Mouse (Mus musculus): Measurements from ENCODE around the gene Gpr12. TPM values are rescaled to one million over a fixed set of nuclear protein-coding genes. Genes with fewer than 3 reads are reported as not detected.
"Not testable (repeated sequence)": the region's sequence is repeated elsewhere in the genome, so short reads cannot be mapped to it uniquely, and the experiment has no call there.

Gene Gpr12
- polyA plus RNA-seq, 1 experiment from 2014 or later: 0.62 TPM

DNA sequence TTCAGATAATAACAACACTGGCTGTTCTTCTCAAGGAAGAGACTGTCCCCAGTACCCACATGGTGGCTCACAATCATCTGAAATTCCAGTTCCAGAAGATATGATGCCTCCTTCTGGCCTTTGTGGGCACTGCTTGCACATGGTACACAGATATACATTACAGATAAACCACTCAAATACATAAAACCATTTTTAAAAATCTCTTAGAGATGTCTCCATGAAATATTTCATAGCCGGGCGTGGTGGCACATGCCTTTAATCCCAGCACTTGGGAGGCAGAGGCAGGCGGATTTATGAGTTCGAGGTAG is 12.3 kb downstream of the Gpr12 start:
- H3K36me3 ChIP-seq (ENCODE audit: control insufficient read depth, insufficient read depth, low read length); H3K4me1 ChIP-seq (replicated peaks; ENCODE audit: control insufficient read depth, insufficient read depth, low read length); ATAC-seq (replicated peaks; ENCODE audit: low FRiP score, low TSS enrichment, low read depth); H3K27me3 ChIP-seq (replicated peaks; ENCODE audit: control insufficient read depth, insufficient read depth, low read length); H3K9ac ChIP-seq (ENCODE audit: low read length); DNase-seq (ENCODE audit: low spot score); H3K4me2 ChIP-seq (ENCODE audit: low read length); H3K4me3 ChIP-seq (ENCODE audit: low read depth, low read length); H3K27ac ChIP-seq (ENCODE audit: low read depth); H3K9me3 ChIP-seq (ENCODE audit: control insufficient read depth, low read length): not testable (repeated sequence)
- WGBS: 84% methylated on average over 4 of the region's 4 CpGs

DNA sequence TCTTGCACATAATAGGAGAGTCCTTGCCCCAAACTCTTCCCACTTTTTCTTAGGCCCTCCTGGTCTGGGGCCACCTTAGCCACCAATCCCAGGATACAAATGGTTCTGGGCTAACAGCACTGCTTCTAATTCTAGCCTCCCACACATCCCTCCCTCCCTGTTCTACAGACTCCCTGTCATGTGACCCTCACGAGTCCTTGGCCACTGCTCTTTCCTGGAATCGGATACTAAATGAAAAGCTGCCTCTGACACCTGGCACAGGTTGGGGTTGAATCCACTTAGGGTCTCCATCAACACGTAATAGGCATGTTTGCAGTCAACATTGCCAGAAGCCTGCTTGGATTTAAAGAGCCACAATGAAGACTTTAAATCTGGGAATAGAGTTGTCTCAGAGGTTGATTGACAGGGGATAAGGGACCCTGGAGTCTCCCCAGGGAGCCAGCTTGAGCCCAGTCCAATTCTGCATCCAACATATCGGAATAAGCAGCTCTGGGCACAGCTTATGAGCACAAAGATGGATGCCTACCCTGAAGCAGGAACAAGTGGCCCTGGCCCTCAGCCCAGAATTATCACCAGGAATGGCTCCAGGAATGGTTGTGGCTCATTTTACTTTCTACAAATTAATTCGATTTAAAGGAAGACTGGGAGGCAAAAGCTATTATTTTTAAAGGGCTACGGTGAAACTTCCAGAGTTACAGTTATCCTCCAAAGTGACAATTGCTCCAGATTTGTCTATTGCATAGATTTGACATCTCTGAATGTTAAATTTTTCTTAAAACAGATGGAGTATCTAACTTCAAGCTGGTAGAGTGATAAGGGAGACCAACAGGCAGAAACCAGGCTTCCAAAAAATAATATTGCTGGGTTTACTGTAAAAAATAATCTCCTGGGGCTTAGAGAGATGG is 13.0 kb downstream of the Gpr12 start:
- ATAC-seq (replicated peaks; ENCODE audit: low FRiP score, low TSS enrichment, low read depth); H3K9me3 ChIP-seq (ENCODE audit: control insufficient read depth, low read length); H3K36me3 ChIP-seq (ENCODE audit: control insufficient read depth, insufficient read depth, low read length); H3K4me2 ChIP-seq (ENCODE audit: low read length); H3K27me3 ChIP-seq (replicated peaks; ENCODE audit: control insufficient read depth, insufficient read depth, low read length); H3K4me3 ChIP-seq (ENCODE audit: low read depth, low read length); H3K9ac ChIP-seq (ENCODE audit: low read length); DNase-seq (ENCODE audit: low spot score); H3K4me1 ChIP-seq (replicated peaks; ENCODE audit: control insufficient read depth, insufficient read depth, low read length); H3K27ac ChIP-seq (ENCODE audit: low read depth): not testable (repeated sequence)
- 68% methylated on average over 6 of the region's 6 CpGs for WGBS

- H3K4me3 ChIP-seq (ENCODE audit: low read depth, low read length); H3K4me1 ChIP-seq (replicated peaks; ENCODE audit: control insufficient read depth, insufficient read depth, low read length); H3K36me3 ChIP-seq (ENCODE audit: control insufficient read depth, insufficient read depth, low read length); H3K27ac ChIP-seq (ENCODE audit: low read depth); H3K9ac ChIP-seq (ENCODE audit: low read length); H3K9me3 ChIP-seq (ENCODE audit: control insufficient read depth, low read length); DNase-seq (ENCODE audit: low spot score); H3K27me3 ChIP-seq (replicated peaks; ENCODE audit: control insufficient read depth, insufficient read depth, low read length); H3K4me2 ChIP-seq (ENCODE audit: low read length); ATAC-seq (replicated peaks; ENCODE audit: low FRiP score, low TSS enrichment, low read depth): not testable (repeated sequence)
- 78% methylated on average over 6 of the region's 6 CpGs for WGBS
These were observed 14.9 kb downstream of the Gpr12 start for GRCm38 (mm10) chr5:146570179-146570578.

DNA sequence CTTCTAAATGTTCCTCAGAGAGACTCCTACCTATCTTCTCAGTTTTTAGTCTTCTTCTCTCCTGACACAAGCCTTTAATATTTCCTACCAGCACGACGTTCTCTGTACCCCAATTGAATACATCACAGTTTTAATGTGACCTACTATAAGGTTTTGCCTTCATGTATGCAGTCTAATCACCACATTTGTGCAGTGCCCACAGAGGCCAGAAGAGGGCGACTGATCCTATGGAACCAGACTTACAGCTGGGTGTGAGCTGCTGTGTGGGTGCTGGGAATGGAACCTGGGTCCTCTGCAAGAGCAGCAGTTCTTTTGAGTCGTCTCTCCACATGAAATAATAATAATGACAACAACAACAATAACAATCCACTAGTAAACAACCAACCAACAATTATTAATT is 18.0 kb downstream of the Gpr12 start:
- WGBS: 68% methylated on average over 4 of the region's 4 CpGs
- Histone ChIP-seq H3K9ac (ENCODE audit: low read length) (no peak overlapping the region), H3K36me3 (ENCODE audit: control insufficient read depth, insufficient read depth, low read length) (no peaks in the 10 kb centered on the region), H3K27me3 (replicated peaks; ENCODE audit: control insufficient read depth, insufficient read depth, low read length) (no peaks in the 10 kb centered on the region), H3K9me3 (ENCODE audit: control insufficient read depth, low read length) (no peaks in the 10 kb centered on the region), H3K27ac (ENCODE audit: low read depth) (no peak overlapping the region), H3K4me1 (replicated peaks; ENCODE audit: control insufficient read depth, insufficient read depth, low read length) (no peaks in the 10 kb centered on the region), H3K4me3 (ENCODE audit: low read depth, low read length) (no peak overlapping the region), H3K4me2 (ENCODE audit: low read length) (no peak overlapping the region)
- DNase-seq (ENCODE audit: low spot score) (peak; percentile 81), ATAC-seq (replicated peaks; ENCODE audit: low FRiP score, low TSS enrichment, low read depth) (no peak; the same call in 1 of the 2 replicates)

- H3K27me3 ChIP-seq (replicated peaks; ENCODE audit: control insufficient read depth, insufficient read depth, low read length): no peaks in the 10 kb centered on the region
- ATAC-seq (replicated peaks; ENCODE audit: low FRiP score, low TSS enrichment, low read depth): no peak
- H3K9me3 ChIP-seq (ENCODE audit: control insufficient read depth, low read length): no peaks in the 10 kb centered on the region
- H3K9ac ChIP-seq (ENCODE audit: low read length): no peak overlapping the region
- no peak overlapping the region for H3K27ac ChIP-seq (ENCODE audit: low read depth)
- no peaks in the 10 kb centered on the region for H3K4me1 ChIP-seq (replicated peaks; ENCODE audit: control insufficient read depth, insufficient read depth, low read length)
- no peak for DNase-seq (ENCODE audit: low spot score)
- 86% methylated on average over 1 of the region's 1 CpGs for WGBS
- no peak overlapping the region for H3K4me3 ChIP-seq (ENCODE audit: low read depth, low read length)
- no peaks in the 10 kb centered on the region for H3K36me3 ChIP-seq (ENCODE audit: control insufficient read depth, insufficient read depth, low read length)
- no peak overlapping the region for H3K4me2 ChIP-seq (ENCODE audit: low read length)
These were observed 20.8 kb downstream of the Gpr12 start for GRCm38 (mm10) chr5:146564259-146564658.

GRCm38 (mm10) chr5:146555836-146556235 is 29.2 kb downstream of the Gpr12 start, which contains the start of gene Gm3415:
Gene Gm3415 (plus strand): TSS chr5:146556136.
- DNase-seq (ENCODE audit: low spot score); ATAC-seq (replicated peaks; ENCODE audit: low FRiP score, low TSS enrichment, low read depth); H3K9me3 ChIP-seq (ENCODE audit: control insufficient read depth, low read length); H3K27ac ChIP-seq (ENCODE audit: low read depth); H3K4me1 ChIP-seq (replicated peaks; ENCODE audit: control insufficient read depth, insufficient read depth, low read length); H3K36me3 ChIP-seq (ENCODE audit: control insufficient read depth, insufficient read depth, low read length); H3K4me2 ChIP-seq (ENCODE audit: low read length); H3K4me3 ChIP-seq (ENCODE audit: low read depth, low read length); H3K9ac ChIP-seq (ENCODE audit: low read length); H3K27me3 ChIP-seq (replicated peaks; ENCODE audit: control insufficient read depth, insufficient read depth, low read length): not testable (repeated sequence)
- WGBS: no CpG with 5 or more reads among the region's 3 CpGs

GRCm38 (mm10) chr5:146537347-146537746 is 47.7 kb downstream of the Gpr12 start, which contains the start of gene Gm3409:
Gene Gm3409 (plus strand): TSS chr5:146537647.
- not testable (repeated sequence) for H3K4me3 ChIP-seq (ENCODE audit: low read depth, low read length); DNase-seq (ENCODE audit: low spot score); H3K27ac ChIP-seq (ENCODE audit: low read depth); H3K9me3 ChIP-seq (ENCODE audit: control insufficient read depth, low read length); H3K36me3 ChIP-seq (ENCODE audit: control insufficient read depth, insufficient read depth, low read length); H3K9ac ChIP-seq (ENCODE audit: low read length); H3K27me3 ChIP-seq (replicated peaks; ENCODE audit: control insufficient read depth, insufficient read depth, low read length); H3K4me2 ChIP-seq (ENCODE audit: low read length); H3K4me1 ChIP-seq (replicated peaks; ENCODE audit: control insufficient read depth, insufficient read depth, low read length); ATAC-seq (replicated peaks; ENCODE audit: low FRiP score, low TSS enrichment, low read depth)
- WGBS: 100% methylated on average over 2 of the region's 3 CpGs

Measured in intestine, embryonic 14.5 days (tissue).